ENCODE assay signal across 8 mouse cellular contexts in genomic region chr10:20347285-20348214, GRCm38 (mm10). TPM values are rescaled to one million over a fixed set of nuclear protein-coding genes. Genes with fewer than 3 reads are reported as not detected.
DNase-seq lines count a peak whose midpoint lies in the region; ATAC-seq lines count a peak whose summit lies in the region.

Mtfr2 (plus strand) TSS chr10:20347770.

- no peaks in the 10 kb centered on the region for H3K27me3 ChIP-seq in heart, embryonic 10.5 days (ENCODE audit: insufficient read depth, poor library complexity, severe bottlenecking)
- H3K27me3 ChIP-seq in kidney, embryonic 15.5 days, result no peaks in the 10 kb centered on the region

- H3K4me3 ChIP-seq in heart, embryonic 10.5 days, result peak within 1 kb of the TSS; percentile 79
- peak within 1 kb of the TSS; percentile 68 for H3K4me3 ChIP-seq in kidney, embryonic 15.5 days (replicated peaks)

- H3K4me2 ChIP-seq in kidney, embryonic 15.5 days, result peak within 1 kb of the TSS; percentile 84

- peak; percentile 92 for DNase-seq in B cell, adult 2 months
- DNase-seq in brain, adult 2 months (ENCODE audit: low read depth, low spot score), result peak; percentile 95
- DNase-seq in heart, embryonic 10.5 days (ENCODE audit: low spot score), result peak; percentile 97
- DNase-seq in liver, result peak; percentile 97
- peak; percentile 95 to 98 for DNase-seq in spleen, postnatal 4 days (ENCODE audit: low spot score in 2 of 2)

- 2% methylated on average over 58 of the region's 58 CpGs for WGBS in heart, embryonic 10.5 days
- WGBS in kidney, embryonic 15.5 days, result 1% methylated on average over 58 of the region's 58 CpGs

- peaks cover 38% of the 10 kb centered on the region for H3K36me3 ChIP-seq in heart, embryonic 10.5 days
- peaks cover 34% of the 10 kb centered on the region for H3K36me3 ChIP-seq in kidney, embryonic 15.5 days

- H3K9ac ChIP-seq in kidney, embryonic 15.5 days, result peak within 1 kb of the TSS; percentile 52

- peak; percentile 97 for ATAC-seq in erythroblast, adult 5-6 weeks (replicated peaks; ENCODE audit: low FRiP score, poor library complexity, severe bottlenecking)
- peak; percentile 96 for ATAC-seq in kidney, embryonic 15.5 days (replicated peaks; ENCODE audit: low FRiP score)
- peak; percentile 89 for ATAC-seq in monocyte, adult 5-6 weeks (replicated peaks; ENCODE audit: insufficient number of reproducible peaks, low FRiP score, low TSS enrichment, poor library complexity, severe bottlenecking)

- peak within 1 kb of the TSS; percentile 89 for H3K27ac ChIP-seq in heart, embryonic 10.5 days
- H3K27ac ChIP-seq in kidney, embryonic 15.5 days, result peak within 1 kb of the TSS; percentile 77

- H3K4me1 ChIP-seq in heart, embryonic 10.5 days, result peaks cover 7% of the 10 kb centered on the region; the same call in 1 of the 2 replicates
- H3K4me1 ChIP-seq in kidney, embryonic 15.5 days, result peaks cover 11% of the 10 kb centered on the region

- no peaks in the 10 kb centered on the region for H3K9me3 ChIP-seq in heart, embryonic 10.5 days
- H3K9me3 ChIP-seq in kidney, embryonic 15.5 days (replicated peaks), result no peaks in the 10 kb centered on the region

RNA-seq across cellular contexts. Expression of gene Mtfr2, which starts in this region (rescaled TPM):
- total RNA-seq in erythroblast, adult 5-6 weeks (2015; ENCODE audit: low replicate concordance), result 20.8 and 24.5 TPM in 2 replicates
- 5.2 and 10.9 TPM in 2 replicates for total RNA-seq in erythroblast, adult 5-6 weeks (2017; ENCODE audit: low replicate concordance)
- 2.4 and 2.8 TPM in 2 replicates for polyA plus RNA-seq in heart, embryonic 10.5 days (2016; fragmentation: Nextera tagmentation; extraction: Ambion mirVana)
- polyA plus RNA-seq in kidney, embryonic 15.5 days (2015; fragmentation: Nextera tagmentation; extraction: Ambion mirVana), result 2.4 and 2.7 TPM in 2 replicates
- total RNA-seq in monocyte, adult 5-6 weeks (2017), result 0.48 to 0.87 TPM in 2 of 3 replicates, not detected in the other

Comparison
In these comparisons a context has a peak if more than half of its experiments do, and no peak if none do; other contexts are left out.
1. Peak in every context shown above with its lines: DNase-seq, ATAC-seq, H3K4me3 ChIP-seq and H3K27ac ChIP-seq.
2. Peak in ATAC-seq in monocyte, adult 5-6 weeks; RNA of the gene not detected or under 1 TPM.